Mouse (Mus musculus): Measurements from ENCODE around the gene Med12. TPM values are rescaled to one million over a fixed set of nuclear protein-coding genes. Genes with fewer than 3 reads are reported as not detected.

The Med12 gene
- 10 to 100 TPM; 69.3 to 84.3 TPM for polyA plus RNA-seq (2017; shearing (Covaris generic))

DNA sequence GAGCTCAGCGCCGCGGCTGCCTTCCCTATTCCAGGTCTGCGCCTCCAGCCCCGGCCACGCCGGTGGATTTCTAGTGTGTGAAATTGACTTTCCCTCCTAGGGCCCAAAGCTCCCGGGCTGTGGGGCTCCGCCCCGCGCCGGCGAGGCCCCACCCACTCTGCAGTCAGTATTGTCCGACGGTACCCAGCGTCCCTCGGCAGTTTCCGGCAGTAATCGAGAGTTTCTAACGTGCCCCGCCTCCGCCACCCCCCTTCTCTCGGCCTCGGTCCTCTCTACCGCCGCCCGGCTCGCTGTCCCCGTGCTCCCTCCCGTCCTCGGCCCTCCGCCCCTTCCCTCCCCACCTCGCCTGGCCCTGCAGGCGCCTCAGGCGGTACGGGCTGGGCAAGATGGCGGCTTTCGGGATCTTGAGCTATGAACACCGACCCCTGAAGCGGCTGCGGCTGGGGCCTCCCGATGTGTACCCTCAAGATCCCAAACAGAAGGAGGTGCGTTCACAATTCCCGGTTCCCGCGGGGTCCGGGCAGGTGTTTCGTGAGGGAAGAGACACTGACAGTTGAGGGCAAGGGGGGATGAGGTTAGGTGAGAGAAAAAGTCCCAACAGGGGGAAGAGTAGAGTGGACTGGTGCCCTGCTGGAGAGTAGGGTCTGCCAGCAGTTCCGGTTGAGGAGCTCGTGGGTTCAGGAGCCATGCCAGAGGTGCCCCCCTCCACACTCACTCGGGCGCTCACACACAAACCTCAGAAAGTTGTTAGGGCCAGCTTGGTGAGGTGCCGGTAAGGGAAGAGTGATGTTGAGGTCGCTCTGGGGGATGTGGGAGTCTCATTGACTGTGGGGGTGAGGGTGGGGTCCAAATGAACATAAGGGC, at the start of gene Med12:
TSS of gene Med12 (plus strand) at position 156 of the 864 bp plus-strand sequence.

DNA sequence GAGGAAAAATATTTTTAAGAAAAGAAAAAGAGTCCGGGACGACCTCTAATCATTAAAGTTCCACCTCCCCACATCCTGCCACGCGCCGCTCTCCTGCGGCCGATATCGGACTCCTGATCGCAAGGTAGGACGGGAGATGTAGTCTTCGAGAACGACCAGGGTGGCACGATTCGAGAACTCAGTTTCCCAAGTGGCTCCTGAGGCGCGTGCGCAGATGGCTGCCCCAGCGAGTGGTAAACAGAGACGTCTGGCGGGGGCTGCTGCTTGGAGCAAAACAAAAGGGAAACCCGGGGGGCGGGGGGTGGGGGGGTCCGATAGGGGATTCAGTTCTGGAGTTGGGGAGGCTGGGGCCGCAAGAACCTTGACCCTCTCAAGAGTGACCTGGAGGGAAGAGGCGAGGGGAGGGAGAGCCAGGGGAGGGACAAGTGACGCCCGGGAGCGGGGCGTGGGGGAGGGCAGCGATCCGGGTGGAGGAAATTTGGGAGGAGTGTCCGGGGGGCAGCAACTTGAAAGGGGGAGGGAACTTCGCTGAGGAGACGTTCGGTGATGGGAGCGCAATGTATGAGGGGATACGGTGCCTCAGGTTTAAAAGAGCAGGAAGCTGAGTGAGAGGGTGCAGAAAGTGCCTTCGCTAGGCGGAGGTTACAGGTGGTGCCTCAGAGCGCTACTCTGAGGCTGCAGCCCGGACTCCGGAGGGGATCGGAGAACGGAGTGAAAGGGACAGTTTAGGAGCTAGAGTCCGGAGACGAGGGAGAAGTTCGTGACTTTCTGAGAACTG, 19.7 kb upstream of the Med12 start, which contains the start of gene Foxo4:
TSS of gene Foxo4 (plus strand) at position 577 of the 778 bp plus-strand sequence.

DNA sequence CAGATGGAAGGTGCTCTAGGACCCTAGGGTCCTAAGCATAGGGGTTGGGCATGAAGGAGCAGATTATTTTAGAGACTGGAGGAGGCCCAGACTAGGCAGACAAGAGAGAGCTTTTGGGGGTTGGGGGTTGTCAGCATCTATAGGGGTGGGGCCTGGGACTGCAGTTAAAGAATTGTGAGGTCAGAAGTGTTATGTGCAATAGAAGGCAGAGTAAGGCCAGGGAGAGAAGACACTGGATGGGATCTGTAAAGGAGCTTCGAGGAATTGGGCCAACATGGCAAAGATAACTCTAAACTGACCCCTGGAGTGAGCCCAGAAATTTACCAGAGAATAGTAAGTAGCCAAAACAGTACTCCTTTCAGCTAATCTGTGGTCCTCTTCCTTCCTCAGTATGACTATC, 9.9 kb upstream of the Med12 start, which contains the start of gene Gm614:
TSS of gene Gm614 (minus strand) at position 101 of the 400 bp plus-strand sequence.

DNA sequence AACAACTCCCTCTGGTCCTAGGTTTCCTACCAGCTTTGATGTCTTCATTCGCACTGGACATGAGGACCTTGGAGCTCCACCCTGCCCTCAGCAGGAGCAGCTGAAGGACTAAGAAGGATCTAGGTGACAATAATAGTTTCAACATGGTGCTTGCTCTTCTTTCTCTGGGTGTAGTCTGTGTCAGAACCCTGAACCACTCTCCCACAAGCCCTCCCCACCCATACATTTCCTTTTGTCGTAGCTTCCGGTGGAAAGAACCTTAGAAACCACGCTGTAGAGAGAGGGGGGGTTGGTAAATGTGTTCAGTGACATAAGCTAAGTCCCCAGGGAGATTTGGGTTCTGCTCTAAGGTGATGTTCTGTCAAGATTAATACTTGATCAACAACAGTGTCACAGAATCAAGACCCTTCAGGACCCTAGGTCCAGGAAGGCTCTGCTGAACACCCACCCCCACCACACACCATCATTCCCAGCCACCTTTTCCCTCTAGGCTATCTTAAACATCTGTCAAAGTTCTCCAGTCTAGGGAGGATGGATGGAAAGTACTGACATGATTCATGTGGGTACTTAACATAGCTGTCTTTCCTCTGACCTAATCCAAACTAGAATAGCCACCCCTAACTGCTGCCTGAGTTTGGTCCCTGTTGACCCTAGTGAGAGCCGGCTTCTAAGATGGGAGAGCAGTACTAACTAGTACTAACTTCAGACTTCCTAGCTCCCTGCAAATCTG, 5.6 kb upstream of the Med12 start, which contains the start of gene Il2rg:
TSS of gene Il2rg (minus strand) at position 231 of the 730 bp plus-strand sequence.

DNA sequence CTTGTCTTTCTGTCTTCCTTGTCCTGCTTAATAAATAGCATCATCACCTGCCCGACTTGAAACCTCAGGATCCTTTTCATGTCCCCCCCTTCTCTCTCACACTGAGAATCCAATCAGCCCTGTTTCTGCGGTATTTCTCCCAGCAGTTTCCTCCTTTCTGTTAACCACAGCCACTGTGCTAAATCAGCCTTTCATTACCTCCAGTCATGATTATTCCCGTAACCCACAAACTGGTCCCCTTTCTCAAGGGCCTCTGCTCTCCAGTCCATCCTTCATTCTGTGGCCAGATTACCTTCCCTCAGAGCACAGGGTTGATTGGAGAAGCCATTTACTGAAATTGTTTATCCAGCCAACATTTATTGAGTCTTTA, 5.1 kb upstream of the Med12 start, which contains the start of gene Gm20489:
TSS of gene Gm20489 (minus strand) at position 269 of the 370 bp plus-strand sequence.

DNA sequence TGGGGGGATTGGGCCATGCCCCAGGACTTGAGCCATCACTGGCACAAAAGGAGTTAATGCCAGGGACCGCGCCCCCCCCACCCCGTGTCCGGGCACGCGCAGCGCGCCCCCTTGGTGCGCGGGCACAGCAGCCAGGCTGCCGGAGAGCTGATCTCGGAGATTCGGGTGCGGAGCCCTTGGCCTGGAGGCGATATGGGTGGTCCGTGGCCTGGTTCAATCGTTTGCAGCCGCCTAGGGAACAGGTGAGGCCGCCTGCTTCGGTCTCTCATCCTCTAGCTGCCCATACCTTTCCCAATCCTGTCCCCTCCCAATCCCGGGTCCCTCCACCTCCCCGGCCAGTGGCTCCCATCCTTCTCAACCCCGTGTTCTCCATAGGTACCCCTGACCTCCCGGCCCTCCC, 25.2 kb downstream of the Med12 start, which contains the start of gene Nlgn3:
TSS of gene Nlgn3 (plus strand) at position 114 of the 400 bp plus-strand sequence.

Other genes with a start within 250 kb of the Med12 start
- under 1 TPM in 1 of 2 experiments, not detected in 1; 0.20 TPM for gene Tex11, start 214.4 kb upstream of the Med12 start, polyA plus RNA-seq (2017; shearing (Covaris generic))
- under 1 TPM; 0.19 to 0.84 TPM for gene Slc7a3, start 188.0 kb upstream of the Med12 start, polyA plus RNA-seq (2017; shearing (Covaris generic))
- gene Snx12, start 51.5 kb upstream of the Med12 start, polyA plus RNA-seq (2017; shearing (Covaris generic)): 10 to 100 TPM; 50.9 to 59.3 TPM
- 1 to 10 TPM; 1.6 to 2.1 TPM for gene Foxo4, start 19.5 kb upstream of the Med12 start, polyA plus RNA-seq (2017; shearing (Covaris generic))
- gene Gm614, start 10.0 kb upstream of the Med12 start, polyA plus RNA-seq (2017; shearing (Covaris generic)): 1 to 10 TPM; 2.3 to 3.2 TPM
- gene Il2rg, start 5.8 kb upstream of the Med12 start, polyA plus RNA-seq (2017; shearing (Covaris generic)): 1,000 to 10,000 TPM; 1,499 to 1,719 TPM
- not detected for gene Gm20489, start 5.0 kb upstream of the Med12 start, polyA plus RNA-seq (2017; shearing (Covaris generic))
- gene Nlgn3, start 25.1 kb downstream of the Med12 start, polyA plus RNA-seq (2017; shearing (Covaris generic)): 1 to 10 TPM in 1 of 2 experiments, under 1 TPM in 1; 0.06 to 1.8 TPM
- gene Gjb1, start 102.3 kb downstream of the Med12 start, polyA plus RNA-seq (2017; shearing (Covaris generic)): under 1 TPM in 1 of 2 experiments, not detected in 1; 0.95 TPM
- 10 to 100 TPM; 14.1 to 15.4 TPM for gene Zmym3, start 146.8 kb downstream of the Med12 start, polyA plus RNA-seq (2017; shearing (Covaris generic))
- gene Nono, start 155.3 kb downstream of the Med12 start, polyA plus RNA-seq (2017; shearing (Covaris generic)): 100 to 1,000 TPM; 255 to 264 TPM
- under 1 TPM in 1 of 2 experiments, not detected in 1; 0.39 TPM for gene Itgb1bp2, start 175.1 kb downstream of the Med12 start, polyA plus RNA-seq (2017; shearing (Covaris generic))